Mouse (Mus musculus) kidney, embryonic 16.5 days (tissue): Measurements from ENCODE around the gene Twf2. TPM values are rescaled to one million over a fixed set of nuclear protein-coding genes. Genes with fewer than 3 reads are reported as not detected.

Source experiments
- ATAC-seq: fragments of 200-750 bp; cut with Nextera tagmentation; 2 replicates; pipeline ENCODE4 v1.8.0; 2017; ENCODE audit warnings: moderate TSS enrichment; ENCODE audit not compliant: low FRiP score, low TSS enrichment
- H3K27ac ChIP-seq: fragments of 300-500 bp; sonication (generic); 2 replicates; pipeline ENCODE4 v1.5.1; 2014; ENCODE audit warnings: low read length
- H3K27me3 ChIP-seq: fragments of 300-500 bp; sonication (generic); 2 replicates; pipeline ENCODE4 v1.6.1; 2014; ENCODE audit warnings: low read length, control low read depth, mixed read lengths; ENCODE audit not compliant: insufficient read depth
- H3K36me3 ChIP-seq: fragments of 300-500 bp; sonication (generic); 2 replicates; pipeline ENCODE4 v1.6.1; 2014; ENCODE audit warnings: low read length, control low read depth, mixed read lengths; ENCODE audit not compliant: insufficient read depth
- H3K4me1 ChIP-seq: fragments of 300-500 bp; sonication (generic); 2 replicates; pipeline ENCODE4 v1.6.1; 2014; ENCODE audit warnings: low read length, control low read depth, mixed read lengths; ENCODE audit not compliant: insufficient read depth
- H3K4me2 ChIP-seq: fragments of 300-500 bp; sonication (generic); replicated peaks from 2 replicates; pipeline ENCODE4 v1.6.1; 2014; ENCODE audit warnings: low read depth, low read length
- H3K4me3 ChIP-seq: fragments of 300-500 bp; sonication (generic); 2 replicates; pipeline ENCODE4 v1.5.1; 2014; ENCODE audit warnings: mild to moderate bottlenecking, low read length
- H3K9ac ChIP-seq: fragments of 300-500 bp; sonication (generic); replicated peaks from 2 replicates; pipeline ENCODE4 v1.6.1; 2014; ENCODE audit warnings: low read length
- H3K9me3 ChIP-seq: fragments of 300-500 bp; sonication (generic); 2 replicates; pipeline ENCODE4 v1.6.1; 2016; ENCODE audit warnings: low read length, control low read depth
- WGBS: fragments of 180-500 bp; shearing (Covaris S2); extraction: QIAGEN DNeasy Blood & Tissue Kit; methylation state at CpG from one replicate; pipeline ENCODE4 v1.1.7; 2014; 5-methylcytosine and 5-hydroxymethylcytosine counted together
- polyA plus RNA-seq: library from polyadenylated mRNA; unstranded; fragments of >200 nt; fragmentation: Nextera tagmentation; extraction: Ambion mirVana; gene quantifications from 2 replicates; pipeline ENCODE4 v1.2.1, GENCODE M21; 2015

Twf2 gene
- polyA plus RNA-seq, 1 experiment from 2014 or later: 72.7 TPM

- Histone ChIP-seq H3K27me3 (no peaks in the 10 kb centered on the region), H3K9ac (no peak overlapping the region), H3K36me3 (0 out of 2 replicates have a peak, but pooled peaks cover 12% of the 10 kb centered on the region), H3K9me3 (no peaks in the 10 kb centered on the region), H3K27ac (no peak overlapping the region), H3K4me1 (peaks cover 28% of the 10 kb centered on the region), H3K4me3 (no peak overlapping the region), H3K4me2 (no peak overlapping the region)
- no peak for ATAC-seq
- 77% methylated on average over 7 of the region's 7 CpGs for WGBS
These were observed 2.9 kb downstream of the Twf2 start for GRCm38 (mm10) chr9:106205713-106206290.

- H3K4me2 ChIP-seq: no peak overlapping the region
- no peaks in the 10 kb centered on the region for H3K9me3 ChIP-seq
- 0 out of 2 replicates have a peak, but pooled peaks cover 12% of the 10 kb centered on the region for H3K36me3 ChIP-seq
- H3K9ac ChIP-seq: no peak overlapping the region
- peaks cover 33% of the 10 kb centered on the region for H3K4me1 ChIP-seq
- no peak overlapping the region for H3K27ac ChIP-seq
- no peak overlapping the region for H3K4me3 ChIP-seq
- ATAC-seq: no peak
- no peaks in the 10 kb centered on the region for H3K27me3 ChIP-seq
- 61% methylated on average over 2 of the region's 2 CpGs for WGBS
These were observed 3.6 kb downstream of the Twf2 start for GRCm38 (mm10) chr9:106206515-106206914.

- Histone ChIP-seq H3K4me3 (no peak overlapping the region), H3K4me1 (peaks cover 32% of the 10 kb centered on the region), H3K27ac (no peak overlapping the region), H3K4me2 (no peak overlapping the region), H3K9ac (no peak overlapping the region), H3K9me3 (no peaks in the 10 kb centered on the region), H3K27me3 (no peaks in the 10 kb centered on the region), H3K36me3 (peaks cover 16% of the 10 kb centered on the region; the same call in 1 of the 2 replicates)
- WGBS: 60% methylated on average over 5 of the region's 5 CpGs
- no peak for ATAC-seq
These were observed 5.3 kb downstream of the Twf2 start for GRCm38 (mm10) chr9:106208181-106208580.

GRCm38 (mm10) chr9:106209954-106210353 lies 7.0 kb downstream of the Twf2 start:
- no peak for ATAC-seq
- peaks cover 33% of the 10 kb centered on the region for H3K36me3 ChIP-seq

GRCm38 (mm10) chr9:106210853-106211609 lies 8.1 kb downstream of the Twf2 start:
- no peak for ATAC-seq
- H3K4me1 ChIP-seq: peaks cover 12% of the 10 kb centered on the region
- peak overlapping the region; percentile 27; the same call in 1 of the 2 replicates for H3K4me3 ChIP-seq
- H3K36me3 ChIP-seq: peaks cover 39% of the 10 kb centered on the region
- no peak overlapping the region; the same call in 1 of the 2 replicates for H3K27ac ChIP-seq
- 62% methylated on average over 9 of the region's 9 CpGs for WGBS
- H3K27me3 ChIP-seq: no peaks in the 10 kb centered on the region
- H3K9ac ChIP-seq: 0 out of 2 replicates have a peak overlapping the region, but pooled peaks have one; percentile 26
- H3K9me3 ChIP-seq: no peaks in the 10 kb centered on the region
- peak overlapping the region; percentile 50; the same call in 1 of the 2 replicates for H3K4me2 ChIP-seq

More at GRCm38 (mm10) chr9:106209954-106210353, 7.0 kb downstream of the Twf2 start:
- H3K4me2 ChIP-seq: no peak overlapping the region
- no peak overlapping the region for H3K9ac ChIP-seq
- H3K27me3 ChIP-seq: no peaks in the 10 kb centered on the region
- no peaks in the 10 kb centered on the region for H3K9me3 ChIP-seq
- H3K27ac ChIP-seq: no peak overlapping the region
- H3K4me1 ChIP-seq: peaks cover 15% of the 10 kb centered on the region
- H3K4me3 ChIP-seq: no peak overlapping the region
- 90% methylated on average over 4 of the region's 4 CpGs for WGBS

GRCm38 (mm10) chr9:106211680-106212593 lies 9.0 kb downstream of the Twf2 start:
- Histone ChIP-seq H3K9me3 (no peaks in the 10 kb centered on the region), H3K4me2 (peak overlapping the region; percentile 50), H3K9ac (peak overlapping the region; percentile 58), H3K4me1 (peaks cover 9% of the 10 kb centered on the region), H3K4me3 (peak overlapping the region; percentile 27), H3K36me3 (peaks cover 39% of the 10 kb centered on the region), H3K27me3 (no peaks in the 10 kb centered on the region), H3K27ac (peak overlapping the region; percentile 45)
- 22% methylated on average over 37 of the region's 37 CpGs for WGBS
- peak; percentile 85 for ATAC-seq

- no peak for ATAC-seq
- H3K4me1 ChIP-seq: peaks cover 9% of the 10 kb centered on the region
- H3K9ac ChIP-seq: no peak overlapping the region
- peaks cover 39% of the 10 kb centered on the region for H3K36me3 ChIP-seq
- no peak overlapping the region for H3K27ac ChIP-seq
- no peak overlapping the region for H3K4me2 ChIP-seq
- WGBS: 88% methylated on average over 12 of the region's 12 CpGs
- no peak overlapping the region for H3K4me3 ChIP-seq
- H3K27me3 ChIP-seq: no peaks in the 10 kb centered on the region
- no peaks in the 10 kb centered on the region for H3K9me3 ChIP-seq
These were observed 9.7 kb downstream of the Twf2 start for GRCm38 (mm10) chr9:106212594-106212981.

- Histone ChIP-seq H3K4me3 (no peak overlapping the region), H3K9ac (no peak overlapping the region), H3K27ac (no peak overlapping the region), H3K4me1 (peaks cover 10% of the 10 kb centered on the region), H3K4me2 (no peak overlapping the region), H3K27me3 (no peaks in the 10 kb centered on the region), H3K36me3 (peaks cover 26% of the 10 kb centered on the region), H3K9me3 (no peaks in the 10 kb centered on the region)
- ATAC-seq: no peak
- WGBS: 87% methylated on average over 6 of the region's 6 CpGs
These were observed 12.6 kb downstream of the Twf2 start for GRCm38 (mm10) chr9:106215341-106216125.

- H3K4me2 ChIP-seq: no peak overlapping the region
- H3K9me3 ChIP-seq: no peaks in the 10 kb centered on the region
- no peak overlapping the region for H3K9ac ChIP-seq
- no peak overlapping the region for H3K27ac ChIP-seq
- no peak overlapping the region for H3K4me3 ChIP-seq
- 85% methylated on average over 7 of the region's 7 CpGs for WGBS
- no peaks in the 10 kb centered on the region for H3K27me3 ChIP-seq
- H3K4me1 ChIP-seq: peaks cover 13% of the 10 kb centered on the region
- no peak for ATAC-seq
- peaks cover 26% of the 10 kb centered on the region for H3K36me3 ChIP-seq
These were observed 14.1 kb downstream of the Twf2 start for GRCm38 (mm10) chr9:106216971-106217370.
